Mouse (Mus musculus) cerebellum, postnatal 10 days (tissue): ENCODE measurements around the gene Pnpla2.

Source experiments
- DNase-seq, 2 experiments: peaks; one replicate each; pipeline ENCODE4 v3.0.0; 2021; ENCODE audit warnings: mixed read lengths in 2 of 2

The Pnpla2 gene

DNA sequence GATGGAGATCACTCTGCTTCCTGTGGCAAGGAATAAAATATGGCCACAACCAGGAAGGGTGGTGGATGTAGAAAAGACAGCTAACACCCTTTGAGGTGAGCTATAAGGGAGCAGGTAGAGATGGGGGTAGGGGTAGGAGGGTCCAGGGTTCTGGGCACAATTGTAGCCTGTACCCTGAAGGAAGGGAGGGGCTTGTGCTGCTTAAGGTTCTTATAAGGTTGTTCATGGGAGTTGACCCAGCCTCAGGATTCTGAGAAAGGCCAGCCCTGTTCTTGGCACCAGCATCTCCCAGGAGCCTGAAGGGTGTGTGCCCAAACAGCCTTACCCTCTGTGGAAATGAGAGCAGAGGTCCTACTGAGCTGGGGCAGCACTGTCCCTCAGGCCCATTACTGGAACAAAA, 3.1 kb upstream of the Pnpla2 start:
- DNase-seq = peak in 1 of 2 experiments; percentile 11

DNA sequence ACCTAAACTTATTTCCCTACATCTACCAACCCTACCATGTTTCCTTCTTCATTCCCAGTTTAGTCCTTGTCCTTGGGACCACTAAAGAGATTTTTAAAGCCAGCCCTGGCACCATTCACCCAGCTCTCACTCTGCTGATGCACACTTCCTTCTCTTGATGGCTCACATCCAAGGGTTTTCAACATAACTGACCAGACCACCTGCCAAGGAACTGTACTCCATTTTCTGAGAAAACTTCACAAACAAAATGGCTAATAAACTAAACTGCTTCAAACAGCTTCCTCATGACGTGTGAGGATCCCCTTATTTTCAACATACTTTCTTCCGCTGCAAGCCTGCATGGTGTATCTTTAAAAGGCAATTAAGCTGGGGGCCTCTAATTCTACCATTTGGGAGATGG, 1.4 kb upstream of the Pnpla2 start:
- DNase-seq = no peak

GRCm38 (mm10) chr7:141455610-141456314, 764 bp downstream of the Pnpla2 start:
- DNase-seq = peak; percentile 69 to 72

GRCm38 (mm10) chr7:141456739-141457138, 1.7 kb downstream of the Pnpla2 start:
- no peak for DNase-seq

GRCm38 (mm10) chr7:141457236-141457635, 2.2 kb downstream of the Pnpla2 start:
- no peak for DNase-seq

DNA sequence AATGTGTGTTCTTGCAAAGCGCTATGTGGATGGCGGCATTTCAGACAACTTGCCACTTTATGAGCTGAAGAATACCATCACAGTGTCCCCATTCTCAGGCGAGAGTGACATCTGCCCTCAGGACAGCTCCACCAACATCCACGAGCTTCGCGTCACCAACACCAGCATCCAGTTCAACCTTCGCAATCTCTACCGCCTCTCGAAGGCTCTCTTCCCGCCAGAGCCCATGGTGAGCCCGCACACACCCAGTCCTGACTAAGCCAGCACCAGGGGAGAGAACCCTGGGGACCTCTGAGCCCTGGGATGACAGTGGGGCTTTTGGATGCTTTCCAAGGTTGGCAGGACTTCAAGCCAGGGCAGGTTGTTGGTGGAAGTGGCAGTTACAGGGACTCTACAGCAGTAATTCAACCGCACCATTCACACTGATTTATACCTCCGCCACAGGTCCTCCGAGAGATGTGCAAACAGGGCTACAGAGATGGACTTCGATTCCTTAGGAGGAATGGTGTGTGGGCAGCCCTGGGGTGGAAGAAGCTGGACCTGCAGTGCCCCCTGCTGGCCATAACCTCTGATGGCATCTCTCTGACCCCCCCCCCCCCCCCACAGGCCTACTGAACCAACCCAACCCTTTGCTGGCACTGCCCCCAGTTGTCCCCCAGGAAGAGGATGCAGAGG, 3.1 kb downstream of the Pnpla2 start:
- DNase-seq = peak; percentile 63 to 72

- DNase-seq = peak in 1 of 2 experiments; percentile 22
Observed at GRCm38 (mm10) chr7:141458661-141459060, 3.7 kb downstream of the Pnpla2 start.

DNA sequence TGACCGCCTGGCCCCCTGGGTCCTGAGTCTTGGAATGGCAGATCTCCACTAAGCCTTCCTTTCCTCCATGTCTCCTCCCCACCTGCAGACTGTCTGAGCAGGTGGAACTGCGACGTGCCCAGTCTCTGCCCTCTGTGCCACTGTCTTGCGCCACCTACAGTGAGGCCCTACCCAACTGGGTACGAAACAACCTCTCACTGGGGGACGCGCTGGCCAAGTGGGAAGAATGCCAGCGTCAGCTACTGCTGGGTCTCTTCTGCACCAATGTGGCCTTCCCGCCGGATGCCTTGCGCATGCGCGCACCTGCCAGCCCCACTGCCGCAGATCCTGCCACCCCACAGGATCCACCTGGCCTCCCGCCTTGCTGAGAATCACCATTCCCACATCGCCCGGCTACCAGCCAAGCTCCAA, 4.3 kb downstream of the Pnpla2 start:
- peak; percentile 71 to 73 for DNase-seq

DNA sequence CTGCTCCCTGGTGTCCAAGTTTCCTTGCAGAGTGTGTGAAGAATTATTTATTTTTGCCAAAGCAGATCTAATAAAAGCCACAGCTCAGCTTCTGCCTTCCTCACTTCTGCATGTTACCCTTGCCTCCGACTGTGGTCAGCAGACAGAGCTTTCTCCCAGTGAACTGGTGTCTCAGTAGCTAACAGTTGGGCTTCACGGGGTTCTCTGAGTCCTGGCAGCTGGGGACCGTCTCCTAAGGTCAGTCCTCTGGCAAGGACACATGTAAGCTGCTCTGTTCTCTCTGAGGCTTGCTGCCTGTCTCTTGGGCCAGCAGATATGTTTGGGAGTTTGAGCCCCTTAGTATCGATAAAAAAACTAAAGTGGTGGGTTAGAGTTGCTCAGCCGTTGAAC, 5.0 kb downstream of the Pnpla2 start:
- DNase-seq = no peak

- peak in 1 of 2 experiments; percentile 26 for DNase-seq
Observed at GRCm38 (mm10) chr7:141460391-141461113, 5.6 kb downstream of the Pnpla2 start, which contains the start of gene Cracr2b. Cracr2b (plus strand) TSS chr7:141461094.

DNA sequence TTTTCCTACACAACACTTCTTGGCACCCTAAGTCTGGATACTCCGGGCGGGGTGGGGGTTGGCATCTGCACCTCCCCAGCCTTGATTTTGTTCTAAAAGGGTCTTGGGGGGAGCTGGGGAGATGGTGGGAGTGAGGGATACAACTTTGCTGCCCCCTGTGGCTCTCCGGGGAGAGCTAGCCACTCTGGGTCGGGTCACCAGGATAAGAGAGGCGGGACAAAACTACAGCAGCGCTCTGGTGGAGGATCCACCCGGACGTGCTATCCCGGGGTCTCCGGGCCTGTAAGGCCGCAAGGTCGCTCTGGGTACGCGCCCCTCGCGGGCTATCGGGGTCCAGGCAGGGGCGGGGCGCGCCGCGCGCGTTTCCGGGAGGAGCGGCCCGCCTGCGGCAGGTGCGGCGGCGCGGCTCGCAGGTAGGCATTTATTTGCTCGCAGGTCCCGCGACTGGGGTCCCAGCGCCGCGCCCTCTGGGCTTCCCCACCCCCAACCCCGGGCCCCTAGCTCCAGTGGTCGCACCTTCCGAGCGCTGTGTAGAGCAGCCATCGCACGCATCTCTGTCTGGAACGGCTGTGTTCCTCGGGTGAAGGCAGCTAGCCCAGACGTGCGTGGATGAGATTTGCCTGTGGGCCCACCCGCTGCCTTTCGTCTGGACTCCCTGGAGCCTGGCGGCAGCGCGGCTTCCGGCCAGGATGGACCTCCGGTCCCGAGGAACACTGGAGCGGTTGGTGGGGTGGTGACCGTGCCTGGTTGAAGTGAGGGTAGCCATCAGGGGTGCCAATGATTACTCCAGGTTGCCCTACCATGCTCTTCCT, 6.7 kb downstream of the Pnpla2 start:
- peak in 1 of 2 experiments; percentile 27 for DNase-seq

DNA sequence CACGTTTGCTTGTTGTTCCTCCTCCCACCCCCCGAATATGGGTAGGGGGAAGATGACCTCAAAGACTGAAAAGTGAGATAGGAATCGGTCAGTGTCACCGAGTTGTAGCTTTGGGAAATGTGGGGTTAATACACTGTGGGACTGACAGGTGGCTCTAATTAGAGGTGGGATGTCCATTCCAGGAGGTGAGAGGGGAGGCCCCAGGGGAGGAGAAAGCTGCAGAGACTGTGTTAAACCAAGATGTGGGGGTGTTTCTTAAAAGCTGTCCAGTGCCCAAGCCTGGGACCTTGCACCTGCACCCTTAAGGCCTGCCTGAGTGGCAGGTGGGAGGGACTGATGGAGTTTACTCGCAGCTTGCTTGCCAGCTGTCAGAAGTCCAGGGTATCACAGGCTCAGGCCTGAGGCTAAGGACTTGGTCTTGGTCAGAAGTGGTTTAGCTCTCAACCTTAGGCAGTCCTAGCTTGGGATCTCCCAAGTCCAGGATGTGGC, 7.4 kb downstream of the Pnpla2 start:
- DNase-seq = peak in 1 of 2 experiments; percentile 48

DNA sequence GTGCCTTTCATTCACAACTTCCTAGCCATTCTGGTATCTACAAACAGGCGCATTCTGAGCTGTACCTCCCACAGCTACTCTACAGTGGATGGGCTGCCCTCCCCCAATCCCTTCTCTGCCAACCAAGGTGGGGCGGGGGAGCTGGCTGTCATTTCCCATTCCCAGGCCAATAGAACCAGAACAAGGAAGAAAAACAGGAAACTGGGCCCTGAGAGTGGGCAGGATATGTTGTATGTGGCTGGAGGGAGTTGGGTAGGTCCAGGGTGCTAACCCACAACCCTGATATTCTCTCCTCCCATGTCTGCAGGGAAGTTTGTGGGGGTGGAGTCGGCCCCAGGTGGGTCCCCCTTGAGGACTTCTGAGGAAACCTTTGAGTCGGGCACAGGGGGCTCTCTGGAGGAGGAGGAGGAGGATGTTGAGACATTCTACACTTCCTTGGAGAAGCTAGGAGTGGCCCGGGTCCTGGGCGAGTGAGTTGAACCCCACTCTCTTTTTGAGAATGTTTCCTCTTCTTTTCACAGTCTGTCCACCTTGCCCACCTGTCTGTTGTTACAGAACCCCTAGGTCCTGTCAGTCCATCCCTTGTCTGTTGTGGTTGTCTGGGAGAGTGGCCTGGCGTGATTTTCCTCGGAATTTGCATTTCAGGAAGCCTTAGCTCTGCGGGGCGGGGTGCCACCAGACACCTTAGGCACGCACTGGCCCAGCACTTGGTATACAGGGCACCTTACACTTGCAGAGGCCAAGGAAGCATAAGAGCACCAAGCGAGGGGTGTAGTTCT, 9.0 kb downstream of the Pnpla2 start:
- DNase-seq = peak in 1 of 2 experiments; percentile 37

DNA sequence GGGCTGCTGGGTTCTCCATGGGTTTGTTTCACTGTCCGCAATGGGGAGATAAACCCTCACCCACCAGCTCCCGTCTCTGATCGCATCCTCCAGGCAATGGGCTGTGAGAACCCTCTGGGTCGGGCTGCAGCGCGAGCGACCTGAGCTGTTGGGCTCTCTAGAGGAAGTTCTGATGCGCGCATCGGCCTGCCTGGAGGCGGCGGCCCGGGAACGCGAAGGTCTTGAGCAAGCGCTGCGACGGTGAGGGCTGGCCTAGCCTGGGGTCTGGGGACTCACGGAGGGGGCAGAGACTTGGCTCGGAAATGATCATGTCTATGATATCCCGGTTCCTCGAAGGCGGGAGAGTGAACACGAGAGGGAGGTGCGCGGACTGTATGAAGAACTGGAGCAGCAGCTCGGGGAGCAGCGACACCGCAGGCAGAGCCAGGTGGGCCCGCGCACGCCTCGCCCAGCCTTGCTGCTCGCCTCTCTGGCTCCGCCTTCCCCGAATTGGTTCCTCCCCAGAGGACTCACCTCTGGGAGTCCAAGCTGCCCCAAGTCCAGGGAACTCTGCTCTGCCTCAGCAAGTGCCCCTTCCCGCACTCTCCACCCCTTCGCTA, 9.7 kb downstream of the Pnpla2 start:
- DNase-seq = peak; percentile 23 to 26

DNA sequence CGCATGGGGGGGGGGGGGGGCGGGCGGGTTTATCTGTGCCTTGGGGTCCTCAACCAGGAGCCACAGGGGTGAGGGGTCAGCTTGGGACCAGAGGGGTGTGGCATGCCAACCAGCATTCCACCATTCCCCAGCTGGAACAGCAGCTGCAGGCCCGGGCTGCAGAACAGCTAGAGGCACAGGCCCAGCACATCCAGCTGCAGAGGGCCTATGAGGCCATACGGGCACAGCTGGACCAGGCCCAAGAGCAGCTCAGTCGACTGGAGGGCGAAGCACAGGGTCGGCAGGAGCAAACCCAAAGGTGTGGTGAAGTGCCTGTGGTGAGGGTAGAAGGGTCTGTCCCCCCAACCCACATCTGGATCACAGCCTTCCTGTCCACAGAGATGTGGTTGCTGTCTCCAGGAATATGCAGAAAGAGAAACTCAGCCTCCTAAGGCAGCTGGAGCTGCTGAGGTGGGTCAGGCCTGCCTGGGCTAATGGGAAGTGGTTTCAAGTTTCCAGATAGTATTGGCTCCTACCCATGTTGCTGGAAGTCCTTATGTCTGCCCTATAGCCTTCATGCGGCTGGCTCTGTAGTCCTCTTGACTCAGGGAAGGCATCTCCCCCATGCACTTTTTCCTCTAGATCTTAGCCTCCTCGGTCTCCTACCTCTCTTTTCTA, 10.5 kb downstream of the Pnpla2 start:
- DNase-seq = no peak

DNA sequence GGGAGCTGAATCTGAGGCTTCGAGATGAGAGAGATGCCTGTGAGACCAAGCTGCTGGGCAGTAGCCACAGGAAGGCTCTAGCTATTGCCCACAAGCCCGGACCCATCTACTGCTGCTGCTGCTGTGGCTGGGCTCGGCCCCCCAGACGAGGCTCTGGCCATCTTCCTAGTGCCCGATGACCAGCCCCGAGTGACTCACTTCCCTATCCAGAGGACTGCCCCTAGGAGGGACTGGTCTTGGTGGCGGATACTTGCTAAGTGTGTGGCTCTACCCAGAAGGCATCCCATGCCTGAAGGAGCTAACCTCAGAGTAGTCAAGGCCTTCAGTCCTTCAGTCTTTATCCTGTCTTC, 11.0 kb downstream of the Pnpla2 start:
- no peak for DNase-seq

DNA sequence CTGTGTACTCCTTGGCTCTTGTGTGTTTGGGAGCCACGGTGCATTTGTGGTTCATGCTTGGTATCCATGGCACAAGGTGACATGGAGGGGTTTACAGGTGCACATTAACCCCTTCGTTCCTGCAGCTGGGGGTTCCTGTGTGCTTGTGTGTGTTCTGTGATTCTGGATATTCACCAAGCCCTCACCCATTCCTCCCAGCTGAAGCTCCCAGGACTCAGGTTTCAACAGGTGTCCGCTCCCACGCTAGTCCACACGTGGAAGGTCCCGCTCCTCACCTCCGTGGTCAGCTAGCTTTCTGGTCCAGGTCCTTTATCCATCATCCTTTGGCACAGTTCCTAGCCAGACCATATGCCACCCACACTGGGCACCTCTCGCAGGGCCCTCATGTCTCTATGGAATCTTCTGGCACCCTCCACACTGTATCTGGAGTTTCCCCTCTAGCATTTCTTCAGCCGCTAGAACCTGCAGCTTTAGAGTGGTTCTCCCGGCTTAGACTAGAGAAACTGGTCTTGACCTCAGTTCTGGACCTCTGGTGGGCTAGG, 11.7 kb downstream of the Pnpla2 start:
- DNase-seq = peak in 1 of 2 experiments; percentile 40

- DNase-seq = peak; percentile 75 to 76
Observed at GRCm38 (mm10) chr7:141467230-141468030, 12.4 kb downstream of the Pnpla2 start, which contains the start of gene Cd151. Cd151 (plus strand) TSS chr7:141467392.

- DNase-seq = peak in 1 of 2 experiments; percentile 26
Observed at GRCm38 (mm10) chr7:141468164-141468521, 13.1 kb downstream of the Pnpla2 start.
